Mouse (Mus musculus) heart, adult 2 months (tissue): Measurements from ENCODE around the gene Siglece.

Experiments
- CTCF ChIP-seq: fragments of 200-600 bp; IDR thresholded peaks from 2 replicates; pipeline ENCODE4 v1.8.1; 2022; ENCODE audit warnings: antibody characterized with exemption, mild to moderate bottlenecking, moderate library complexity
- EP300 ChIP-seq: fragments of 200-500 bp; IDR thresholded peaks from 2 replicates; pipeline ENCODE4 v1.6.1; 2011; ENCODE audit warnings: low read depth, low read length, control low read depth; ENCODE audit not compliant: insufficient read depth

- TF ChIP-seq CTCF (no peak), EP300 (no peak)
These were observed 25.5 kb downstream of the Siglece start, which contains the start of gene Ceacam18 for GRCm38 (mm10) chr7:43634500-43634899.
